Mouse (Mus musculus): Measurements from ENCODE around the gene Slc36a4. TPM values are rescaled to one million over a fixed set of nuclear protein-coding genes. Genes with fewer than 3 reads are reported as not detected.

The Slc36a4 gene
- polyA plus RNA-seq, 1 experiment = 2.4 TPM

- Histone ChIP-seq H3K4me3 (ENCODE audit: low read depth, low read length) (no peak overlapping the region), H3K4me1 (ENCODE audit: control insufficient read depth, insufficient read depth, low read length) (no peaks in the 10 kb centered on the region), H3K27me3 (ENCODE audit: control insufficient read depth, insufficient read depth, low read length, poor library complexity, severe bottlenecking) (no peaks in the 10 kb centered on the region), H3K27ac (ENCODE audit: insufficient read depth, low read length) (no peak overlapping the region), H3K9me3 (replicated peaks; ENCODE audit: control insufficient read depth, insufficient read depth, low read length, poor library complexity, severe bottlenecking) (no peaks in the 10 kb centered on the region), H3K9ac (ENCODE audit: low read depth, poor library complexity, severe bottlenecking) (no peak overlapping the region), H3K36me3 (ENCODE audit: control insufficient read depth, insufficient read depth, low read length, poor library complexity, severe bottlenecking) (no peaks in the 10 kb centered on the region)
- no peak for TF ChIP-seq EP300 (IDR thresholded peaks at IDR 0.05; ENCODE audit: insufficient read depth, low read depth, low read length)
- peak; percentile 54 for TF ChIP-seq CTCF (IDR thresholded peaks at IDR 0.05; ENCODE audit: low read depth, low read length)
Measured at GRCm38 (mm10) chr9:15685215-15685614, 24.3 kb upstream of the Slc36a4 start.

GRCm38 (mm10) chr9:15687358-15687757, 22.2 kb upstream of the Slc36a4 start:
- H3K4me3 ChIP-seq (ENCODE audit: low read depth, low read length) = no peak overlapping the region
- no peaks in the 10 kb centered on the region for H3K36me3 ChIP-seq (ENCODE audit: control insufficient read depth, insufficient read depth, low read length, poor library complexity, severe bottlenecking)
- H3K27ac ChIP-seq (ENCODE audit: insufficient read depth, low read length) = no peak overlapping the region
- no peaks in the 10 kb centered on the region for H3K27me3 ChIP-seq (ENCODE audit: control insufficient read depth, insufficient read depth, low read length, poor library complexity, severe bottlenecking)
- H3K9me3 ChIP-seq (replicated peaks; ENCODE audit: control insufficient read depth, insufficient read depth, low read length, poor library complexity, severe bottlenecking) = no peaks in the 10 kb centered on the region
- no peaks in the 10 kb centered on the region for H3K4me1 ChIP-seq (ENCODE audit: control insufficient read depth, insufficient read depth, low read length)
- TF ChIP-seq EP300 (IDR thresholded peaks at IDR 0.05; ENCODE audit: insufficient read depth, low read depth, low read length) = no peak
- TF ChIP-seq POLR2A (IDR thresholded peaks at IDR 0.05; ENCODE audit: insufficient read depth, low read length) = no peak
- TF ChIP-seq CTCF (IDR thresholded peaks at IDR 0.05; ENCODE audit: low read depth, low read length) = no peak
- H3K9ac ChIP-seq (ENCODE audit: low read depth, poor library complexity, severe bottlenecking) = no peak overlapping the region

- H3K9ac ChIP-seq (ENCODE audit: low read depth, poor library complexity, severe bottlenecking) = no peak overlapping the region
- H3K27ac ChIP-seq (ENCODE audit: insufficient read depth, low read length) = no peak overlapping the region
- no peaks in the 10 kb centered on the region for H3K9me3 ChIP-seq (replicated peaks; ENCODE audit: control insufficient read depth, insufficient read depth, low read length, poor library complexity, severe bottlenecking)
- no peak overlapping the region for H3K4me3 ChIP-seq (ENCODE audit: low read depth, low read length)
- H3K27me3 ChIP-seq (ENCODE audit: control insufficient read depth, insufficient read depth, low read length, poor library complexity, severe bottlenecking) = no peaks in the 10 kb centered on the region
- H3K4me1 ChIP-seq (ENCODE audit: control insufficient read depth, insufficient read depth, low read length) = no peaks in the 10 kb centered on the region
- H3K36me3 ChIP-seq (ENCODE audit: control insufficient read depth, insufficient read depth, low read length, poor library complexity, severe bottlenecking) = no peaks in the 10 kb centered on the region
- no peak for TF ChIP-seq CTCF (IDR thresholded peaks at IDR 0.05; ENCODE audit: low read depth, low read length)
- TF ChIP-seq POLR2A (IDR thresholded peaks at IDR 0.05; ENCODE audit: insufficient read depth, low read length) = no peak
Measured at GRCm38 (mm10) chr9:15693847-15694246, 15.7 kb upstream of the Slc36a4 start.

GRCm38 (mm10) chr9:15694989-15695388, 14.5 kb upstream of the Slc36a4 start:
- H3K27ac ChIP-seq (ENCODE audit: insufficient read depth, low read length) = no peak overlapping the region
- H3K4me3 ChIP-seq (ENCODE audit: low read depth, low read length) = no peak overlapping the region
- H3K36me3 ChIP-seq (ENCODE audit: control insufficient read depth, insufficient read depth, low read length, poor library complexity, severe bottlenecking) = no peaks in the 10 kb centered on the region
- no peak overlapping the region for H3K9ac ChIP-seq (ENCODE audit: low read depth, poor library complexity, severe bottlenecking)
- H3K9me3 ChIP-seq (replicated peaks; ENCODE audit: control insufficient read depth, insufficient read depth, low read length, poor library complexity, severe bottlenecking) = no peaks in the 10 kb centered on the region
- TF ChIP-seq POLR2A (IDR thresholded peaks at IDR 0.05; ENCODE audit: insufficient read depth, low read length) = no peak
- H3K4me1 ChIP-seq (ENCODE audit: control insufficient read depth, insufficient read depth, low read length) = no peaks in the 10 kb centered on the region
- no peaks in the 10 kb centered on the region for H3K27me3 ChIP-seq (ENCODE audit: control insufficient read depth, insufficient read depth, low read length, poor library complexity, severe bottlenecking)

GRCm38 (mm10) chr9:15705706-15706105, 3.8 kb upstream of the Slc36a4 start:
- no peak overlapping the region for H3K27ac ChIP-seq (ENCODE audit: insufficient read depth, low read length)
- no peaks in the 10 kb centered on the region for H3K9me3 ChIP-seq (replicated peaks; ENCODE audit: control insufficient read depth, insufficient read depth, low read length, poor library complexity, severe bottlenecking)
- H3K4me3 ChIP-seq (ENCODE audit: low read depth, low read length) = no peak overlapping the region
- TF ChIP-seq CTCF (IDR thresholded peaks at IDR 0.05; ENCODE audit: low read depth, low read length) = no peak
- H3K4me1 ChIP-seq (ENCODE audit: control insufficient read depth, insufficient read depth, low read length) = no peaks in the 10 kb centered on the region
- no peak overlapping the region for H3K9ac ChIP-seq (ENCODE audit: low read depth, poor library complexity, severe bottlenecking)
- no peaks in the 10 kb centered on the region for H3K36me3 ChIP-seq (ENCODE audit: control insufficient read depth, insufficient read depth, low read length, poor library complexity, severe bottlenecking)
- H3K27me3 ChIP-seq (ENCODE audit: control insufficient read depth, insufficient read depth, low read length, poor library complexity, severe bottlenecking) = 0 out of 2 replicates have a peak, but pooled peaks cover 2% of the 10 kb centered on the region

GRCm38 (mm10) chr9:15708979-15709598, 449 bp upstream of the Slc36a4 start:
- H3K36me3 ChIP-seq (ENCODE audit: control insufficient read depth, insufficient read depth, low read length, poor library complexity, severe bottlenecking) = no peaks in the 10 kb centered on the region
- H3K9me3 ChIP-seq (replicated peaks; ENCODE audit: control insufficient read depth, insufficient read depth, low read length, poor library complexity, severe bottlenecking) = no peaks in the 10 kb centered on the region
- 0 out of 2 replicates have a peak, but pooled peaks cover 2% of the 10 kb centered on the region for H3K27me3 ChIP-seq (ENCODE audit: control insufficient read depth, insufficient read depth, low read length, poor library complexity, severe bottlenecking)
- peak overlapping the region; percentile 62; the same call in 1 of the 2 replicates for H3K9ac ChIP-seq (ENCODE audit: low read depth, poor library complexity, severe bottlenecking)
- no peaks in the 10 kb centered on the region for H3K4me1 ChIP-seq (ENCODE audit: control insufficient read depth, insufficient read depth, low read length)
- no peak overlapping the region for H3K27ac ChIP-seq (ENCODE audit: insufficient read depth, low read length)
- peak overlapping the region; percentile 15 for H3K4me3 ChIP-seq (ENCODE audit: low read depth, low read length)
- no peak for TF ChIP-seq POLR2A (IDR thresholded peaks at IDR 0.05; ENCODE audit: insufficient read depth, low read length)
- no peak for TF ChIP-seq EP300 (IDR thresholded peaks at IDR 0.05; ENCODE audit: insufficient read depth, low read depth, low read length)
- no peak for TF ChIP-seq CTCF (IDR thresholded peaks at IDR 0.05; ENCODE audit: low read depth, low read length)
